Mouse (Mus musculus): Measurements from ENCODE around the gene Taf15.

Taf15 gene

DNA sequence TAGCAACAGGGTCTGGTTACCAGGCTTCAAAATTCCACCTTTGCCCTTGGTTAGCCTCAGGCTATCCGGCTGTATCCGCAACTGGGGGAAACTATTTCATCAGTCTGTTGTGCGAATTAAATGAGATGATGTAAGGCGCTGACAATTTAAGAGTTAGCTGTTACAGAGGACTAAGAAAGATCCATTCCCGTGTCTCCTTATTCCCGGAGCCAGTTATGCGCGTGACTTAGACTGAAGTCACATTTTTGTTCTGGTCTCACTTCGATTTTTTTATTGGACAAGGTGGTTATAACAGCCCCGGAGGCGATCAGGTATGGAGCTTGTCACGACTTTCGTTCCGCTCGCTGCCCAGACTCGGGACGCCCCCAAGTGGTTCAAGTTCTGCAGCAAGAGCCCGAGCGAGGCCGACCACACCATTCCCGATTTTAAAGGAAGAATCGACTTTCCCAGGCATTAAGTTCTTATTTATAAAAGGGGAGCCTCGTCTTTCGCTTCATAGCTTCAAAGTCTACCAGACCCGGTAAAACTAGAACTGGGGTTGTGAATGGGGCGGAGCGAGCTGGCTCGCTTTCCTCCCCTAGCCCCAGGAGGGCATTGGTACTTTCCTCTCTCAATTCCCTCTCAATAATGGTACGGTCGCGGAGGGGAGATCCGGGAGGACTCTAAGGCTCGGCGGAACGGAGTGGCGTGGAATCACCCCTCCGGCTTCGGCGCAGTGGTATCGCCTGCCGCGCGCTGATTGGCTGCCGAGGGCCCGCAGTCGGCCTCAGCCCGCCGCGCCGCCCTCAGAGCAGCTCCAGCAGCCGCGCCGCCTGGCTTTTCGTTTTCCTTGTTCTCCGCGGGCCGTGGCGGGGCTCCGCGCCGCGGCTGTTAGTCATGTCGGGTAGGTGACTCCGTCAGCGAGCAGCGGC, at the start of gene Taf15:
Gene Taf15, plus strand, starts transcription at position 763 of the 911 bp plus-strand sequence.
- peak; percentile 98 for DNase-seq (ENCODE audit: low read depth, low spot score)

DNA sequence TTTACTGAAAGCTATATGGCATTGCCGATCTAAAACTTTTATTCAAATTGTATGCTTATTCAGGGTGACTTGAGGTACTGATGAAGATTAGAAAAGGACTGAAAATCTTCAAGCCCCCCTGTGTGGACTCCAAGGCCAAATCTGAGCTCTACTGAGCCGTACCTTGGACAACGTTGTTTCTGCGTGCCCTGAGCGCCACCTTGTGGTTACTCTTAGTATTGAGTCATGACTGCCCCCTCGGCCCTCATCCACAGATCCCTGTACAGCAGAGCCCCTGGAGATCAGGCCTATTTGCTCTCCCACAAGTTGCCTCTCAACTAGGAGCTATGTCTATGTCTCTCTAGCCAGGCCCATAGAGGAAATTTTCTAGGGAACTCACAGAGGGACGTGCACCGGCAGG, 48.2 kb upstream of the Taf15 start:
- peak; percentile 52 for DNase-seq (ENCODE audit: low read depth, low spot score)

DNA sequence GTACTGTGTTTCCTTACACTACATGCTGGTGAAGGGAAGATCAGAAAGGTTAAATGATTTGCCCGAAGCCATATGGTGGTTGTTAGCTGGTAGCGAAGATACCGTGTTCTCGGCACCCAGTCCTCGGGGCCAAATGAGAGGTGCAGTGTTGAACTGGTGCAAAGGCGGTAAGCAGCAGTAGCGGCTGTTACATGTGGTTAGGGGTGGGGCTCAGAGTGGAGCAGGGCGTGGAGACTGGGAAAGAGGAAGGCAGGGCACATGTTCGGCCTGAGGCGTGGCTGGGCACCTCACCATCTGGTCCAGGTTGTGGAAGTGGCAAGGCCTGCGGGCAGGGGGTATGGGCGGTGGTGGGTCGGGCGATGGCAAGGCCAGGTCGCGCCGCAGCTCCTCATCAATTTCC, 45.9 kb upstream of the Taf15 start:
- no peak for DNase-seq (ENCODE audit: low read depth, low spot score)

DNA sequence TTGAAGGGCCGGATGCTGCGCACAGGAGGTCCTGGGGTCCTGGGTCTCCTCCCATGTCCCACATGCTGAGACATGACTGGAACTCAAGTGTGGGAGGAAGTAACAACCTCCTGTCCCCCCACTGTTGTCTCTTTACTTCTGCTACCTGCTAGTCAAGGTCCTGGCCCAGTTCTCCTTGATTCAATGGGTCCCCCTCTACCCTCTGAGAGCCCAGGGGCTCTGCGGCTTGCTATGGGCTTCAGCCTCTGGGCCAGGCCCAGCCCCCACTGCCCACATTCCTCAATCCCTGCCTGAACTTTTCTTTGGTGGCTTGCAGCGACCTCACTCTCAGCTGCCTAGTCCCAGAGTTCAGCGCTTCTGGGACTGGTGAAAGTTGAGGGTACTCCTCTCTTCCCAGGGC, 43.5 kb upstream of the Taf15 start, which contains the start of gene Gas2l2:
Gene Gas2l2, minus strand, starts transcription at position 101 of the 400 bp plus-strand sequence.
- DNase-seq (ENCODE audit: low read depth, low spot score): no peak

DNA sequence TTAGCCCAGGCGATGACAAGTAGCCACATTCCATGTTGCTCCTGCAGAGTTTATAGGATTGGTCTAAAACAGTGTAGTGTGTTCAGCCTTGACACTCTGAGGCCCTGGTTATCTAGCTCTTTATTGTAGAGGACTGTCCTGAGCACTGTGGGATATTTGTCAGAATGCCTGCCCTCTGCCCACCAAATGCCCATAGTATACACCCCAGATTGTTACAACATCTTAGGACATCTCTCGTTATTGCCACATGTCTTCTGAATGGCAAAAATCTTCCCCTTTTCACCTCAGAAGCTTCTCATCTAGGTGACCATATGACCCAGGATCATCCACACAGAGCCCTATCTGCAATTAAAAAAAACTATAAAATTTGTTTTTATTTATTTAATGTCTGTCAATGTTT, 40.4 kb upstream of the Taf15 start:
- no peak for DNase-seq (ENCODE audit: low read depth, low spot score)

DNA sequence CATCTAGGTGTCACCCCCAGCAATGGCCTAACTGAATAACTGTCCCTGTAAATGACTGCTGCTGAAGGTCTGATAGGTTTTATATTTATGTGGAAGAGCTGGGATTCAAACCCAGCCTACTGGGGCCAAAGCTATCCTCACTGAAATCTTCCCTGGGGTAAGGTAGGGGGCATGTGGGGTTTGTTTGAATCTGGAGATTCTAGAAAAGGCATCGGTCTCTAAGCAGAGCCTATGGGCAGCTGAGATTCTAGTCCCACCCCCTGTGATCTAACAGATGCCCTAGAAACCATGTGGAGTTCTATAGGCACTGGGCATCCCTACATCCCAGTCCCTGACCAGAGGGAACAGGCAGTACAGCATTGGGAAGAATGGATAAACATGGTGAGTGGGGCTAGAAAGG, 35.5 kb upstream of the Taf15 start, which contains the start of gene 1700020L24Rik:
Gene 1700020L24Rik, plus strand, starts transcription at position 301 of the 400 bp plus-strand sequence.
- no peak for DNase-seq (ENCODE audit: low read depth, low spot score)

DNA sequence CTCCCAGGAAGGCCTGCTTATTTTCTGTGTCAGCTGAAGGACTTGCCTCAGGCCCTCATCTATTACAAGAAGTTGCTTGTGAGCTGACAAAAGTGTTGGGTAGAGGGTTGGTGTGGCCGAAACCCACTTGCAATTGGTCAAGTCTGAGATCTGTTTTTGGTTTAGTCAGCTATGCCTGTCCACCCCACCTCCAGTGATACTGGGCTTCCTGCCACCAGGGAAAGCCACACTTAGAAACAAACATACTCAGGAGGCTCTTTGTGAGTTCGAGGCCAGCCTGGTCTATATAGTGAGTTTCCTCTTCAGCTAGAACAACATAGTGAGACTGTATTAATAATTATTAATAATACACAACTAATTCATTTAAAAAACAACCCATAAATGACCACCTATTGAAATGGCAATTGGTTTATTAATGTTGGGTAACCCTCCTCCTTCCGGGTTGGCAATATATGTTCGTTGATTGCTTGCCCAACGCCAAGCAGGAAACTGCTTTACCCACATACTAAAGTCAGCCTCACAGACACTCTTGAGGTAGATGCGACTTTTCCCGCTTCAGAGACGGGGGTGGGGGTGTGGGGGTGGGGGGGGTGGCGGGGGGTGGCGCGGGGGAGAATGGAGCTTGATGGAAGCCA, 33.3 kb upstream of the Taf15 start:
- no peak for DNase-seq (ENCODE audit: low read depth, low spot score)

DNA sequence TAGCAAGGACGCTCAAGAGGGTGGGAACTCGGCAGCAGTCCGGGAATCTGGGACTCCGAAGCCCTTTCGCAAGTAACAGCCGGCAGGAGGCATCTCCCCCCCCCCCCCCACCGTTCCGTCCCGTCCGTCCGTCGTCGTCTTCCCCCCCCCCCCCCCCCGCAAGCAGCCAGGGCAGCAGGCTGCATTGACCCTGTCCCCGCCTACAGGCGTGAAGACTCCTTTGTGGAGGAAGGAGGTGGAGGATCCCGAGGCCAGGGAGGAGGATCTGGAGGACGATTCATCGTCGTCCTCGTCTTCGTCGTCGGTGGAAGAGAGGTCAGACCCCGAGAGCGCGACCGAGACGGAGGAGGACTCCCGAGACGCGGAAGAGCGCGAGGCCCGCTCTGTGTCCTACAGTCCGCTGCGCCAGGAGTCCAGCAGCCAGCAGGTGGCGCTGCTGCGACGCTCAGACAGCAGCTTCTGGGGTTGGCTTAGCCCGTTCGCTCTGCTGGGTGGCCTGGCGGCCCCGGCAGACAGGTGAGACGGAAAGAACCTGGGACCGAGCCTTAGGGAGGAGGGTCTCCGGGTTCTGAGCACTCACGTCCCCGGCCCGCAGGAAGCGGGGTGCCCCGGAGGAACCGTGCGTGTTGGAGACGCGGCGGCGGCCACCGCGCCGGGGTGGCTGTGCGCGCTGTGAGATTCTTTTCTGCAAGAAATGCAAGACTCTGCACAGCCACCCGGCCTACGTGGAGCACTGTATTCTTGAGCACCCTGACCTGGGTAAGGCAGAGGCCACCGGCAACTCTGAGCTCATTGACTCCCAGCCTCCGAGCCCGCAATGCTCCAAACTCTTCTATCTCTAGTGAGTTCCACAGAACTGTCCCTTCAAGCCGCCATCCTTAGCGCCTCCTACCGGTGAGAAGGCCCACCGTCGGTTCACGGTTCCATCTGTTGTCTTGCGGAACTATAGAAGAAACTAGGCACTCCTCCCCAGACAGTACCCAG, 32.5 kb upstream of the Taf15 start:
- peak; percentile 77 for DNase-seq (ENCODE audit: low read depth, low spot score)

DNA sequence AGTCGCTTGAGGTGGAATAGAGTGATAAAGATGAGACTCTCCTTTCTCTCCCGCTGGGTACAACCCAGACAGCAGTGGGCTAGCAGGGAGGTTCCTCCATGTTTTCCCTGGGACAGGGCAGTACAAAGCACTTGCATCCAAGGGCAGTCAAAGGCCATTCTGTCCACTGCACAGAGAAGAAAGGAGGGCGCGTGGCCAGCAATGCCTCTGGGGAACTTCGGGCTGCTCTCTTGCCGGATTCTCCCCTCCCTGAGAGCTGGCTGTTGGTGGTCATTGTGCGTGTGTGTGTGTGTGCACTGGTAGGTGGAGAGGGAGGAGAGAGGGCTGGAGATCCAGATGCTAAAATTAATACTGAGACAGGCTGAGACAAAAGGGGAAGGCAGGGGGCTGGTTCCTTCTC, 31.7 kb upstream of the Taf15 start:
- DNase-seq (ENCODE audit: low read depth, low spot score): no peak

DNA sequence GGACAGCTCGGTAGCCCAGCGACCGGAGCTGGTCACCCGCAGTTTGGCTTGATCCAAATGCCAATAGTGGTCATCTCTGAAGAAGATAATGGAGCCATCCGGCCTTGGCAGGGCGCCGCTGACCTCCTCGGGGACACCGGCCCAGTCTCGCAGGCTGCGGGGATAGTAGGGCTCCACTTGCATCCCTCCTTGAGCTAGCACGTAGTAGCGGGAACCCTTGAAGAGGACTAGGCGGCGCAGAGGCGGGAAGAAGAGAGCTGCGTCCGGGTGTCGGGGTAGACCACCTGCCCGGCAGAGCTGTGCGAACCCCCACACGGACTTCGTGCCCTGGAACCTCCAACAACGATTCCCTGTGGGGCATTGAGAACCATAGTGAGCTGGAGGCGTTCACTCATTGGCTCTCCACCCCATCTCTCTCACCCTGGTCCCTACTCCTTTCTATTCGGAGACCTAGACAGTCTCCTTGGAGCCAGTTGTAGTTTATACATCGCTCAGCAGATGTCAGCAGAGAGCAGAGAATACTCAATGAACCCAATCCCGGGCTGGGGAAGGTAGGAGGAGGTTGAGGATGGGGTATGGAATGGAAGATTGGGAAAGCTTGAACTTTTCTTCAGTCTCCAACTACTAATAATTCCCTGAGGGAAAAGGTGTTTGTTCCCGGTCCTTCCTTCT, 30.2 kb upstream of the Taf15 start:
- DNase-seq (ENCODE audit: low read depth, low spot score): peak; percentile 32

DNA sequence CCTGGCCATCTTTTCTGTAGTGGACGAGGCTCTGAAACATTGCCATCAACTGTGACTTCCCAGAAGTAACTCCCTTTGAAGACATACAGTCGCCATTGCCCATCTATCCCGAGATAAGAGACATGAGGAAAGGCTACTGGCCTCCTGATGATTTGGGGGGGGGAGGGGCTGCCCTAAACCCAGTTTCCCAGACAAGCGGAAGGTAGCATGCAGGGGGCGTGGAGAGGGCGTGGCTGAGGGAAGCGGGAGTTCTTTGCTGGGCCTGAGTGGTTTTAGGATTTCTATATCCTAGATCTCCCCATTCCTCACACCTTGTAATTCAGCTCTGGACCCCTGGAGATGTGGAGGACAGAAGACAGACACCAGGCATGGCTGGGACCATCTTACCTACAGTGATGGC, 29.1 kb upstream of the Taf15 start:
- DNase-seq (ENCODE audit: low read depth, low spot score): no peak

DNA sequence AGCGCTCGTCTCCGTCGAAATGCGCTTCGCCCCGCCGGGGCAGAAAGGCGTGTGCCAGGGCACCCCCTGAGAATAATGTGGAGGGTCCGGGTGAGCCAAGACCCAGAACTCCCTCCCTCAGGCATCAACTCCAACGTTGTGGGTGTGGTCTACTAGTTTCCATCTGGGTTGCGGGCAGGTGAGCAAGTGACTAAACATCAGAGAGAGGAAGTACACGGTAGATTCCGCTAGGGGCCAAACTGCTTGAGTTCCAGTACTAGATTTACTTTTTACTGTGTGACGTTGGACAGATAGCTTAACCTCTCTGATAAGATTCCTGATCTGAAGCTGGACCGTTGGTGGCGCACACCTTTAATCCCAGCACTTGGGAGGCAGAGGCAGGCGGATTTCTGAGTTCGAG, 27.9 kb upstream of the Taf15 start:
- no peak for DNase-seq (ENCODE audit: low read depth, low spot score)

DNA sequence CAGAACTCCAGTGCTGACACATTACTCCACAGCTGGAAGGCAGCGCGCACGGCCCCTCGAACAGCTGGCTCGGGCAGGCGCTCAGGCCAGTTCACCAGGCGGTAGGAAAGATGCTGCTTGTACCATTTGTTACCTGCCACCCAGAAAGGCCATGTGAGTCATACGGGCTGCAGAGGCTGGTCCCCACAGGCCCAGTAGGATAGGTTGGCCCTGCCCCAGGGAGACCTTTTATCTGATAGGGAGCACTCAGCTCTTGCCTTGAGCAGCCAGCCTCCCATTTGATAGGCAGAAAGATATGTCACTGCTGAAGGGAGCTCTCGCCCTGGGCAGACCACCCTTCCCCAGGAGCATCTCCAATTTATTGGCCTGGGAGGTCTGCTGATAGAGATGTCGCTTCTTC, 25.3 kb upstream of the Taf15 start:
- DNase-seq (ENCODE audit: low read depth, low spot score): no peak

DNA sequence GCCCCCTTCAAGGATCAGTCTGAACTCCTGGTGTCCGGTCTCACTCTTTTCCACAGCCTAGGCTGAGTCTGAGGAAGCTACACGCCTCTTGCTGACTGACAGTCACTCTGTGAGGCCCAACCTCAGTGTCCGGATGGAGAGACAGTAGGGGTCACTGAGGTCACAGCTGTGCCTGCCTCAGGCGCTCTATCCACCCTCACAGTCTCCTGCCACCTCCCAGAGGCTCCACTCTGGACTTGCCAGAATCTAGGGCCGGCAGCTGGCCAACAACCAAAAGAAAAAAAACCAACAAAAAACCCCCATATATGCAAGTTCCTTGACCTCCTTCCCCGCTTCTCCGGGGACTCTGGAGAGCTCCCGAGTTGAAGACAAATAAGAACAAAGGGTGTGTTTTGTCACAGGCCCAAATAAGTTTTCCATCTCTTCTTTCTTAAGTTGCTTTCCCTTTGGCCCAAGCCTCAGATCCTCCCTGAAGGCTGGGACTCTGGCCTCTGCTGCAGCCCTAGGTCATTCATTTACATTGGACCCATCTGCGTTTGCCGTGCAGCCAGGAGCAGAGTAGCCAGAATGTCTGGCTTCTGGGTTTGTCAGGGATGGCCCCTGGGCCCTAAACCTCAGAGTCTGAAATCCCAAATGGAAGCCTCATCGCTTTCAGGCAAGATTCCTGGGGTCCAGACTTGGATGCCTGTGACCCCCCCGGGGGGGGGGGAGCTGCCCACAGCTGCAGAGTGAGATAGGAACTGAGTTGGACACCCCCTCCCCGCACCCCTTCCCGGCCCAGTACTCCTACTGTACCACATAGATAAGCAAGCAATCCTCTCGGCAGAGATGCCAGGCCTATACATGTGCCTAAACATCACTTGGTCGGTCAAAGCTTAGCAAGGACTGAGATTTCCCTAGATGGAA, 24.6 kb upstream of the Taf15 start:
- no peak for DNase-seq (ENCODE audit: low read depth, low spot score)

DNA sequence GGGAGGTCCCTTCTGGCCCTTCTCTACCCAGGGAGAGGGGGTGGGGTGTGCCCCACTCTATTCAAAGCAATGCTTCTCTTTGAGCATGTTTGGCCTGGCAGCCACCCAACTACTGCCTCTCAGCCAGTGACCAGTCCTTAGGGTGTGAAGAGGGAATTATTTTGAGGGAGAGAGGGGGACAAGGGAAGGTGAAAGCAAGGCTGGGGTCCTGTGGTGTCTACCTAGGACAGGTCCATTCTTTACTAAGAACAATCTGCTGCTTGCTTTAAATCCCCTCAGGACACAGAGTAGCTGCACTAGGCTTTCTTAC, 24.0 kb upstream of the Taf15 start:
- no peak for DNase-seq (ENCODE audit: low read depth, low spot score)

DNA sequence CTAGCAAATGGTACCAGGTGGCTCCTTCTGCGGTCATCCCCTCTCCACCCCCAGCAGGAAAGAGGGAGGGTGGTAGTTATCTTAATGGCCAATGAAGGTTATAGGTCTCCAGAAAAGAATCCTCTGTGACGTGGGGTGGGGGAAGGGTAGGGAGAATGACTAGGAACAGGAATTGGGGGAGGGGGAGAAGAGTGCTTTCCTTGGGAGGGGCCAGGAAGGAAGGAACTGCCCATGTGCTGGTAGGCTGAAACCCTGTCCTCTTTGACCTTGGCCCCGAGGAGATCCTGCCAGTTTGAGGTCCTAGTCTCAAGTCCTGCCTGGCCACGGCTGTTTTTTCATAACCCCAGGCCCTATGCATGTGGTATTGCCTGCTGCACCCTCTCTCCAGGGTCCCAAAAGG, 23.6 kb upstream of the Taf15 start:
- no peak for DNase-seq (ENCODE audit: low read depth, low spot score)

DNA sequence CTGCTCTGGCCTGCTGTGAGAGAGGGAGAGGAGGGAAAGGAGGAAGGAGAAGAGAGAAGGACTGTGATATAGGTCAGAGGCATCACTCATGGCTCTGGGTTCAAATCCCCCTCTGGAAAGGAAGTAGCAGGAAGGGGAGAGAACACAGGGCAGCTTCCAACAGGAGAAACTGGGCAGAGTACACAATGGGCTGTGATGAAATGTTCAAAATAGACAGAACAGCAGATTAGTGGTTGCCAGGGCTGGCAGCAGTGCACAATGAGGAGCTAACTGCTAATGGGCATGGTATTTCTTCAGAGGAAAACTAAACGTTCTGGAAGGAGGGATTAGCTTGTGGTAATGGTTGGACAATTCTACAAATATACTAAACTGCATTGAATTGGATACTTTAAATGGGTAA, 22.3 kb upstream of the Taf15 start:
- DNase-seq (ENCODE audit: low read depth, low spot score): no peak

DNA sequence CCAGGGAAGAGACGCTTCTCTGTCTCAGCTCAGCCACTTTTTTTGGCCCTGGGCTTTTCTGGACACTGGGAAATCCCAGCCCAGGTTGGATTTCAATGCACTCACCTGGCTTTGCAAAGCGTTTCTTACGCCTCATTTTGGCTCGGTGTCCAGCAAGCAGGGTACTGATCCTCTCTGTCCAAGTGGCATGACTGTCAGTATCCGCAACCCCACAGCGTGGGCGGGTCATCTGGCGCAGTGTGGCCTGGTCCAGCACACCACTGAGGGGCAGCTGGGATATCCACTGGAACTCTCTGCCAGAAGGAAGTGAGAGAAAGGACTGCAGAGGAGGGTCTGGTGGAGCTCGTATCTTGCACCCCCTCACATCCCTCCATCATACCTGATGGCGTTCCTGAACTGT, 21.6 kb upstream of the Taf15 start:
- no peak for DNase-seq (ENCODE audit: low read depth, low spot score)

DNA sequence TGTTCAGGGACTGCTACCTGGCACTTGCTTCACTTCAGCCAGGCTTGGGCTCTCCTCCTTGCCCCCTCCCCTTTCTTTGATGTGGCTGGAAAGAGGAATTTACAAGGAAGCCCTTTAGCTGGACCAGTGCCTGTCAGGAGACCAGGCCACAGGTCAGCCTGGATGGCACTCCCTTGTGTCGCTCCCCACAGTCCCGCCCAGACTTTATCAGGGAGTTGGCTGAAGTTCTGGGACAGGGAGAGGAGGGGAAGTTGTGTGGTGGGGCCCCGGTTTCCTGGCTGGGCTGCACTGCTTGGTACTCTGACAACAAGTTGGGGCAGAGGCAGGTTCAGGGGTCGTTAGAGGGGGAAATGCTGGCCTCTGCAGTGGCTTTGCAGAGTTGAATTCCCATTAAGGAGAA, 18.3 kb upstream of the Taf15 start:
- DNase-seq (ENCODE audit: low read depth, low spot score): no peak

DNA sequence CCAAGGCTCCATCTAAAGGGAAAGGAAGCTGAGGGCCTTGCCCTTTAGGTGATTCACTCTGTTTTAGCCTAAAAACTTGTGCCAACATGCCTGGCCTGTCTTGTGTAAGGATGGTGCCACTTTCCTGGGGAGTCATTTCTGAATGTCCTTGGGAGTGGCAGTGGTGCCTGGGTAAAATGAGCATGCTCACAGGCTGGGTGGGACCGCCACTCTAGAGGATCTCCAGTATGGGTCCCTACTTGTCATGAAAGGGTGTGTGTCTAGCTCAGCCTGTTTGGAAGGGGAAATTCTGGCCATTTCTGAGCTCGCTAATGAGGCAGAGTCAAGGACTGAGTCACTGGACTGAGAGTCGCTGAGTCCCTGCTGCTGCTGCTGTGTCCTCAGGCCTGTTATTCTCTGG, 17.3 kb upstream of the Taf15 start:
- no peak for DNase-seq (ENCODE audit: low read depth, low spot score)
